Mouse (Mus musculus): Measurements from ENCODE around the gene Ank3. TPM values are rescaled to one million over a fixed set of nuclear protein-coding genes. Genes with fewer than 3 reads are reported as not detected.

Ank3 gene
- polyA plus RNA-seq, 2 experiments, result 3.1 to 5.3 TPM

GRCm38 (mm10) chr10:69762977-69763376 is 364.4 kb downstream of the Ank3 start:
- H3K4me1 ChIP-seq (replicated peaks; ENCODE audit: control insufficient read depth in 2 of 2, insufficient read depth in 2 of 2, low read length in 1 of 2), result no peaks in the 10 kb centered on the region
- no peaks in the 10 kb centered on the region for H3K36me3 ChIP-seq (replicated peaks; ENCODE audit: control insufficient read depth, insufficient read depth, low read depth)
- no peaks in the 10 kb centered on the region for H3K9me3 ChIP-seq (ENCODE audit: control insufficient read depth, low read length)
- H3K27me3 ChIP-seq (ENCODE audit: control insufficient read depth, insufficient read depth, low read length), result no peaks in the 10 kb centered on the region
- H3K4me2 ChIP-seq (ENCODE audit: low read depth), result no peak overlapping the region
- WGBS (ENCODE audit: insufficient replicate concordance), result 53% methylated on average over 7 of the region's 7 CpGs
- H3K9ac ChIP-seq (replicated peaks), result no peak overlapping the region
- TF ChIP-seq EP300 (IDR thresholded peaks at IDR 0.05; ENCODE audit: low read depth), result no peak
- TF ChIP-seq CTCF (IDR thresholded peaks at IDR 0.05; ENCODE audit: low read depth), result no peak
- ATAC-seq (ENCODE audit: insufficient read depth) (no peak), DNase-seq (ENCODE audit: low read depth in 3 of 3, low spot score in 3 of 3) (no peak)
- H3K27ac ChIP-seq, result no peak overlapping the region
- no peak overlapping the region for H3K4me3 ChIP-seq (ENCODE audit: insufficient read depth in 1 of 2, low read depth in 2 of 2, low read length in 2 of 2)

- Histone ChIP-seq H3K9ac (replicated peaks) (no peak overlapping the region), H3K4me3 (ENCODE audit: insufficient read depth in 1 of 2, low read depth in 2 of 2, low read length in 2 of 2) (no peak overlapping the region), H3K4me1 (replicated peaks; ENCODE audit: control insufficient read depth in 2 of 2, insufficient read depth in 2 of 2, low read length in 1 of 2) (no peaks in the 10 kb centered on the region), H3K27ac (no peak overlapping the region), H3K36me3 (replicated peaks; ENCODE audit: control insufficient read depth, insufficient read depth, low read depth) (no peaks in the 10 kb centered on the region), H3K9me3 (ENCODE audit: control insufficient read depth, low read length) (no peaks in the 10 kb centered on the region), H3K27me3 (ENCODE audit: control insufficient read depth, insufficient read depth, low read length) (no peaks in the 10 kb centered on the region), H3K4me2 (ENCODE audit: low read depth) (no peak overlapping the region)
- no peak for ATAC-seq (ENCODE audit: insufficient read depth)
- WGBS (ENCODE audit: insufficient replicate concordance), result 51% methylated on average over 4 of the region's 4 CpGs
- no peak for DNase-seq (ENCODE audit: low read depth in 3 of 3, low spot score in 3 of 3)
- TF ChIP-seq CTCF (IDR thresholded peaks at IDR 0.05; ENCODE audit: low read depth) (no peak), EP300 (IDR thresholded peaks at IDR 0.05; ENCODE audit: low read depth) (no peak)
Measured at GRCm38 (mm10) chr10:69764402-69764801, 365.8 kb downstream of the Ank3 start.

GRCm38 (mm10) chr10:69777065-69777645 is 378.6 kb downstream of the Ank3 start:
- H3K4me2 ChIP-seq (ENCODE audit: low read depth), result no peak overlapping the region
- no peaks in the 10 kb centered on the region for H3K4me1 ChIP-seq (replicated peaks; ENCODE audit: control insufficient read depth in 2 of 2, insufficient read depth in 2 of 2, low read length in 1 of 2)
- no peaks in the 10 kb centered on the region for H3K27me3 ChIP-seq (ENCODE audit: control insufficient read depth, insufficient read depth, low read length)
- H3K9me3 ChIP-seq (ENCODE audit: control insufficient read depth, low read length), result no peaks in the 10 kb centered on the region
- H3K36me3 ChIP-seq (replicated peaks; ENCODE audit: control insufficient read depth, insufficient read depth, low read depth), result no peaks in the 10 kb centered on the region
- ATAC-seq (ENCODE audit: insufficient read depth) (no peak), DNase-seq (ENCODE audit: low read depth in 3 of 3, low spot score in 3 of 3) (no peak)
- H3K27ac ChIP-seq, result no peak overlapping the region
- WGBS (ENCODE audit: insufficient replicate concordance), result 57% methylated on average over 12 of the region's 12 CpGs
- no peak overlapping the region for H3K9ac ChIP-seq (replicated peaks)
- no peak overlapping the region for H3K4me3 ChIP-seq (ENCODE audit: insufficient read depth in 1 of 2, low read depth in 2 of 2, low read length in 2 of 2)
- no peak for TF ChIP-seq CTCF (IDR thresholded peaks at IDR 0.05; ENCODE audit: low read depth)
- no peak for TF ChIP-seq EP300 (IDR thresholded peaks at IDR 0.05; ENCODE audit: low read depth)

- no peak overlapping the region for H3K4me2 ChIP-seq (ENCODE audit: low read depth)
- DNase-seq (ENCODE audit: low read depth in 3 of 3, low spot score in 3 of 3) (no peak), ATAC-seq (ENCODE audit: insufficient read depth) (no peak)
- no peak overlapping the region for H3K27ac ChIP-seq
- no peaks in the 10 kb centered on the region for H3K4me1 ChIP-seq (replicated peaks; ENCODE audit: control insufficient read depth in 2 of 2, insufficient read depth in 2 of 2, low read length in 1 of 2)
- H3K4me3 ChIP-seq (ENCODE audit: insufficient read depth in 1 of 2, low read depth in 2 of 2, low read length in 2 of 2), result no peak overlapping the region
- no peaks in the 10 kb centered on the region for H3K9me3 ChIP-seq (ENCODE audit: control insufficient read depth, low read length)
- no peaks in the 10 kb centered on the region for H3K27me3 ChIP-seq (ENCODE audit: control insufficient read depth, insufficient read depth, low read length)
- no peaks in the 10 kb centered on the region for H3K36me3 ChIP-seq (replicated peaks; ENCODE audit: control insufficient read depth, insufficient read depth, low read depth)
- no peak for TF ChIP-seq CTCF (IDR thresholded peaks at IDR 0.05; ENCODE audit: low read depth)
- no peak for TF ChIP-seq EP300 (IDR thresholded peaks at IDR 0.05; ENCODE audit: low read depth)
- 68% methylated on average over 11 of the region's 11 CpGs for WGBS (ENCODE audit: insufficient replicate concordance)
- no peak overlapping the region for H3K9ac ChIP-seq (replicated peaks)
Measured at GRCm38 (mm10) chr10:69777736-69778135, 379.2 kb downstream of the Ank3 start.

- Histone ChIP-seq H3K36me3 (replicated peaks; ENCODE audit: control insufficient read depth, insufficient read depth, low read depth) (no peaks in the 10 kb centered on the region), H3K27me3 (ENCODE audit: control insufficient read depth, insufficient read depth, low read length) (no peaks in the 10 kb centered on the region)
Measured at GRCm38 (mm10) chr10:69779246-69779645, 380.7 kb downstream of the Ank3 start.

More at GRCm38 (mm10) chr10:69779246-69779645, 380.7 kb downstream of the Ank3 start:
- no peak for TF ChIP-seq EP300 (IDR thresholded peaks at IDR 0.05; ENCODE audit: low read depth)
- no peak for ATAC-seq (ENCODE audit: insufficient read depth)
- Histone ChIP-seq H3K4me1 (replicated peaks; ENCODE audit: control insufficient read depth in 2 of 2, insufficient read depth in 2 of 2, low read length in 1 of 2) (no peaks in the 10 kb centered on the region), H3K9ac (replicated peaks) (no peak overlapping the region), H3K4me2 (ENCODE audit: low read depth) (no peak overlapping the region), H3K9me3 (ENCODE audit: control insufficient read depth, low read length) (no peaks in the 10 kb centered on the region), H3K4me3 (ENCODE audit: insufficient read depth in 1 of 2, low read depth in 2 of 2, low read length in 2 of 2) (no peak overlapping the region), H3K27ac (no peak overlapping the region)
- no peak for DNase-seq (ENCODE audit: low read depth in 3 of 3, low spot score in 3 of 3)
- 60% methylated on average over 3 of the region's 3 CpGs for WGBS (ENCODE audit: insufficient replicate concordance)
